Mouse (Mus musculus) heart, adult 2 months (tissue): ENCODE results near the gene Lipa.

ENCODE experiments used
- CTCF ChIP-seq: fragments of 200-600 bp; IDR thresholded peaks from 2 replicates; pipeline ENCODE4 v1.8.1; 2022; ENCODE audit warnings: antibody characterized with exemption, mild to moderate bottlenecking, moderate library complexity
- EP300 ChIP-seq: fragments of 200-500 bp; IDR thresholded peaks from 2 replicates; pipeline ENCODE4 v1.6.1; 2011; ENCODE audit warnings: low read depth, low read length, control low read depth; ENCODE audit not compliant: insufficient read depth
- POLR2A ChIP-seq: fragments of 200-500 bp; IDR thresholded peaks from 2 replicates; pipeline ENCODE4 v1.6.1; 2011; ENCODE audit warnings: mild to moderate bottlenecking, low read depth, low read length, control low read depth; ENCODE audit not compliant: insufficient read depth

GRCm38 (mm10) chr19:34474991-34475971 lies 52.0 kb downstream of the Lipa start, which contains the start of gene Ch25h:
- TF ChIP-seq POLR2A (no peak; the same call in 1 of the 2 replicates), CTCF (no peak), EP300 (no peak)
